Mouse (Mus musculus) ES-CJ7 (cell line): ENCODE data around the gene Fbxw9.
A peak's percentile ranks its signal among the peaks of the same experiment; 100 is the strongest.

ENCODE experiments used
- DNase-seq: peaks from one replicate; pipeline ENCODE4 v3.0.0; 2011; ENCODE audit warnings: low read depth, low spot score

The Fbxw9 gene

DNA sequence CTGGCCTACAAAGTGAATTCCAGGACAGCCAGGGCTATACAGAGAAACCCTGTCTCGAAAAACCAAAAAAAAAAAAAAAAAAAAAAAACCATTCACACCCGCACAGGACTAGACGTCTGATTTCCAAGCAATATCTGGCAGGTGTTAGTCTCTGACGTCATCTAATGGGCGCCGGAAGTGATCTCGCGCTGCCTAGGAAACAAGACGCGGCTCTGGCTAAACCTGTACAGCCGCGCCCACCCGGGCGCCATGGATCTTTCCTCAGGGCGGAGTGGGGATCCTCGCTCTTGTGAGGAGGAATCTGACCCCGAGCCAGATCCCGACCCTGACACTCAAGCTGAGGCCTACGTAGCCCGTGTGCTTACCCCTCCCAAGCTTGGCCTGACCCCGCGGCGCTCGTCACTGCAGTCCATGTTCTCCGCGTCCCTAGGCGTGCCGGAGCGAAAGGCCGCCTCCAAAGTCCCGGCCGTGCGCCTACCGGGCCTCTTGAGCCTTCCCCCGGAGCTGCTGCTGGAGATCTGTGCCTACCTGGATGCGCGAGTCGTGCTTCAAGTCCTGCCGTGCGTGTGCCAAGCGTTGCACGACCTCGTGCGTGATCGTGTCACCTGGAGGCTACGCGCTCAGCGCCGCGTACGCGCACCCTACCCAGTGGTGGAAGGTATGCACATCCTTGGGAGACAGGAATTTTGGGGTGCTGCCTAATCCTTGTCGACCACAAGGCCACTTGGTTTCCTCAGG is at the start of gene Fbxw9:
Fbxw9 (plus strand) TSS at position 177 of the 738 bp plus-strand sequence.
- peak; percentile 95 for DNase-seq

DNA sequence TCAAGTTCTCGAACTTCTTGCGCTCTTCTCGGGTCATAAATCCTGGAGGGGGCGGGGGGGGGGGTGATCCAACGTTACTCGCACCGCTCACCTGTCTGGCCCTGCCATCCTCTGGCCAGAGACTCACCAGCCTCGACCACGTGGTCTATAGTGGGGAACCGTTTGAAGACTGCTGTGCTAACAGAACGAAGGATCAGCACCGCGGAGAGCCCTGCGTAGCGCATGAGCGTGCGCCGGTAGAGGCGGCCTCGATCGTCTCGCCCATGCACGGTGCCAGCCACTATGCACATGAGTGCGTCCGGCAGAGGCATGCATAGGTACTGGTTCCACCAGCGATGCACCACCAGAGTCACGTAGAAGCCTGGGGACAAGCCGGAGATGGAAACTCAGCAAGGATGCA is 48.6 kb upstream of the Fbxw9 start:
- DNase-seq, result peak; percentile 71

DNA sequence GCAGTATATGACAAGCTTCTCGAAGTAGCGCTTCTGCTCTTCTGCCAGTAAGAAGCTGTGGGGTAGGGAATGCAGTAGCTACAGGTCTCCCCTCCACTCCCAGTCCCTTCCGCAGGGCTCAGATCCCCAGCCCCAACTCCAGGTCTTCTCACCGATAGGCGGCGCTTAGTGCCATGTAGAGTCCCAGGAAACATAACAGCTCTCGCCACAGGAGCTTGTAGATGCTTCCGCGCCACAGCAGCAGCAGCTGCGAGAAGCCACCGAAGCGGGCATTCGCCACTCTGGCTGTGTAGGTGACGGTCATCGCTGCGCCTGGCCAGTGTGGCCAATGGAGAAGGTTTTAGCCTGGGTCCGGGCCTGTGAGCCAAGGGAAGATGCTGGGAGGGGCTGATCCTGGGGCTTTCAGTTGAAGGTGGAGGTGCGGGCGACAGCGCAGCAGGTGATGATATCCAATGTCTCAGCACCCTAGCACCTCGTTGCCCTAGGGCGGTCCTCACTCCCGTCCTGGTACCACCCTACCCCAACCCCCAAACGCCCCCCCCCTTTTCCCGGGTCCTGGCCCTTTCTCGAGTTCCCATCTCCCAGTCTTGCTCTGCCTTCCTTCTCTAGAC is 46.5 kb upstream of the Fbxw9 start:
- peak; percentile 97 for DNase-seq

DNA sequence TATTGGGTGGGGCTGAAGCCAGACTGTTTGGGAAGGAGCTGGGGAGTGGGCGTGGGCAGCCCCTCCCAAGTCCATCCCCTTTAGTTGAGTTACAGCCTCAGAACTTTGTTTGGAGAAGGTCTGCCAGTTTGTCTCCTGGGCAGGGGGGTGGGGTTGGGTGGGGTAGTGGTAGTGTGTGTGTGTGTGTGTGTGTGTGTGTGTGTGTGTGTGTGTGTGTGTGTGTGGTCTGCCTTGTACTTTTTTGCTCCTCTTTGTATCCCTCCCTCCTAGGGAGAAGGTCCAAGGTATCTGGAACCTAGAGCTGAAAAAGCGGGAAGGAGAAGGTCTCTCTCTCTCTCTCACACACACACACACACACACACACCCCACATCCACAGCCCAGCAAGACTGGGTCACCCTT is 45.4 kb upstream of the Fbxw9 start, which contains the start of gene Best2:
Best2 (minus strand) TSS at position 101 of the 400 bp plus-strand sequence.
- no peak for DNase-seq

DNA sequence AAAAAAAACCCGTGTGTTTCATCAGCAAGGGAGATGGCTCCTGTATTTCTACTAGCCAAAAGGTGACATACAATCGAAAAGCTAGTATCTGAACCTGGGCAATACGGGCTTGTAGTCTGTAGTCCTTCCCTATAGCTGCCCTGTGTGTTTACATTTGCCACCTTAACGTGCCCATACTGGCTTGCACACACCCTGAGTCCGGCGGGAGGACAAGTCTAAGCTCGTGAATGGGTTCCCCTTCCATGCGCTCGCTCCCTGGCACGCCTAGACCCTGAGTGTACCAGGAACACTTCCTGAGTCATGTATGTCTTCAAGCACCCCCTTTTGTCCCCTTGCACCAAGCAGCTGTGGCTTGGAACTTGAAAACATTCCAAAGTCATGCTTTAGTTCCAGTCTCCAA is 43.1 kb upstream of the Fbxw9 start:
- no peak for DNase-seq

DNA sequence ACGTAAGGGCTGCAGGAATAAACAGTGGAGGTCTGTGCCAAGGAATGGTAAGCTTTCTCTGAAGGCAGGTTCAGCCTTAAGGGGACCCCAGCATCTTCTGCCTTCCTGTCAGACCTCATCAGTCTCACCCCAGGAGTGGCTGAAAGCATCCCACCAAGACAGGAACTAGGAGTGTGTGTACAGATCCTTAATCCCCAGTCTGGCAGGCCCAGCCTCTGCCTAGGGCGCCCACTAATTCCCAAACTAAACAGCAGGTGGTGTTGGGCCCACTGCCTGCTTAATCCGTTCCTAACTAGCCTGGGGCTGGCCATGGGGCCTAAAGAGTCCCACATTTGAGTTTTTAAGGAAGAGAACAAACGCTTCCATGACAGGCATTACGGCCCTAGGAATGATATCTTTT is 42.6 kb upstream of the Fbxw9 start:
- no peak for DNase-seq

DNA sequence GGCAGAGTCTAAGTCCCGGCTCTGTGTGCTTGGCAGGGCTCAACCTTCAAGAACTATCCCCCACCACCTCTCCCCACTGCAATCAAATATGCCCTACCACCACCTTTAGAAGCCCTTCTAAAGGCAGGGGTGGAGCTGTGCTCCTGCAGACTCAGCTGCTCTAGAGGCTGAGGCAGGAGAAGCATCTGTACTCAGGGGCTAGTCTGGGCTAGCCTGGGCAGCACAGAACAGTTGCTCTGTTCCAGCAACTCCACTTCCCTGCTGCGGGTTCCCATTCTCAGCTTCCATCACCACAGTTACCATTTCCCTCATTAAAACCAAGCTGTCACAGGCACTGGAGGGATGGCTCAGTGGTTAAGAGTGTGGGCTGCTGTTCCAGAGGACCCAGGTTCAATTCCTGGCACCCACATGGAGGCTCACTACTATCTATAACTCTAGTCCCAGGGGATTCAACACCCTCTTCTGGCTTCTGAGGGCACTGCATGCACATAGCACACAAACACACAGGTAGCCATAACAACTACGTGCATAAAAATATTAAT is 38.3 kb upstream of the Fbxw9 start:
- DNase-seq, result peak; percentile 65

DNA sequence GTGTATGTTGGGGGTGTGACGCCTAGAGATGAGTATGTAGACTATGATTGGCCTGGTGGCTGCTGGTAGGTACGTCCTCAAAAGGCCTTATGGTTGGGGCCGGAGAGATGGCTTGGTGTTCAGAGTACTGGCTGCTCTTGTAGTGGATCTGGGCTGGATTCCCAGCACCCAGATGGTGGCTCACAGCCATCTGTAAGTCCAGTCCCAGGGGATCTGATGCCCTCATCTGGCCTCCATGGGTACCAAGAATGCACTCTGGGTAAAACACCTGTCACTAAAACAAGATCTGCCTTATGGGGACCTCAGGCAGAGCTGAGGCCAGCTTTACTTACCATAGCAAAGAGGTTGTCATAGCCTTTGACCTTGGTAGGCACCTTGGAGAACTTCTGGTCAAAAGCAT is 36.0 kb upstream of the Fbxw9 start:
- DNase-seq, result no peak

DNA sequence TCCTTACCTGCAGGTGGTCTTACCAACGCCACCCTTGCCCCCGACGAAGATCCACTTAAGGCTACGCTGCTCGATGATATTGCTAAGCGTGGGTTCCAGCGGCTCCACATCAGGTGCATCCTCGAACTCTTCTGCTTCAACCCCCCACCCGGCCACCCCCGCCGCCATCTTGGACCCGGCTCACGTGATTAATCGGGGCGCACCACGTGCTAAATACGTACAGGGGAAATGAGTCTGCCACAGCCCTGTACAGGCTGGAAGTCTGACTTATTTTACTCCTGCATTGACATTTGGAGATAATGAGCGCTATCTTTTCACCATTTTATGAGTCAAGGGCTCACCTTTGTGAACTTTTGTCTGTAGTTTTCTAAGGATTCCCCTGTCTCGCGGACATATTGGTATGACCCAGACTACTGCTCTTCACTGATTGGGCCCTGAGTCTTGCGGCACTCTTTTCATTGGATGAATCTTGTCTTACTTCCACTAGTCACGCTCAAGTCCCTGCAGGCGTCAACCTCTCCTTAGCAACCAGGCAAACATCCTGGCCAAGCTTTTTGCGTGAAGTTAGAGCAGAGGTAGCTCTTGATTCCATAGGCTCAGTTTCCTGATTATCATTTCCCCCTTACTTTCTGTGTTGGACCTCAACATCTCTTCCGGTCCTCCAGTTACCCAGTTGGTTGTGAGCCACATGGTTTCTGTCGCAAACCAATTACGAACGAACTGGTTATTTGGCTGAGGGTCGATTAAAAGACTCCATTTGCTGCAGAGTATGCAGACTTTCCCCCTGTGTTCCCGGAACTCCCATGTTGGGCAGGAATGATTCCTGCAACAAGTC is 34.5 kb upstream of the Fbxw9 start, which contains the start of gene Asna1:
Asna1 (minus strand) TSS at position 184 of the 835 bp plus-strand sequence.
- peak; percentile 99 for DNase-seq

DNA sequence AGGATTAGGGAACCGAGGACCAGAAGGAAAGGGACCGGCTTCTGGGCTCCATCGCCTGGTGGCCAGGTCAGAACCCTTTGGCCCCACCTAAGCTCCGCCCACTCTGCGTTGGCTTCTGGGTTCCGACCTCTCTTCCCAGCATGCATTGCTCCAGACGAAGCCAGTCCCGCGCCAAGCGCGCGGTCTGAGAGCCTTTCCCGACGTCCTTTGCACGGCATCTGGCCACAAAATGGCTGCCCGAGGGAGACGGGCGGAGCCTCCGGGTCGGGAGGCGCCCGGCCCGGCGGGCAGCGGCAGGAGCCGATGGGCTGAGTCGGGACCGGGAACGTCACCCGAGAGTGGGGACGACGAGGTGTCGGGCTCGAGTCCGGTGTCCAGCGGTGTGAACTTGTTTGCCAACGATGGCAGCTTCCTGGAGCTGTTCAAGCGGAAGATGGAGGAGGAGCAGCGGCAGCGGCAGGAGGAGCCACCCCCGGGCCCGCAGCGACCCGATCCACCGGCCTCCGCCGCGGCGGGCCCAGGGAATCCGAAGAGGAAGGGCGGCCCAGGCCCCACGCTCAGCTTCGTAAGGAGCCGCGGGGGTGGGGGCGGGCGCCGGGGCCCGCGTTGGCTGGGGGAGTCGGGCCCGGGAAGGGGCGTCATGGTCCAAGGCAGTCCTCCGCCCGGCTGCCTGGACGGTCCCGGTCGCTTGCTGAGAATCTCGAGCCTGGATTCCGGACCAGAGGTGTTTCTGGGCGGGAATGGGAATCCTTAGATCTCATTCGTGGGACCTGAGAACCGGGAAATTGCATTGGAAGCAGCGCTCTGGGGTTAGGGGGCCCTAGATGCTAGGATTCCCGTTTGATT is 33.0 kb upstream of the Fbxw9 start, which contains the start of gene Trir:
Trir (plus strand) TSS at position 154 of the 846 bp plus-strand sequence.
- DNase-seq, result peak; percentile 99

DNA sequence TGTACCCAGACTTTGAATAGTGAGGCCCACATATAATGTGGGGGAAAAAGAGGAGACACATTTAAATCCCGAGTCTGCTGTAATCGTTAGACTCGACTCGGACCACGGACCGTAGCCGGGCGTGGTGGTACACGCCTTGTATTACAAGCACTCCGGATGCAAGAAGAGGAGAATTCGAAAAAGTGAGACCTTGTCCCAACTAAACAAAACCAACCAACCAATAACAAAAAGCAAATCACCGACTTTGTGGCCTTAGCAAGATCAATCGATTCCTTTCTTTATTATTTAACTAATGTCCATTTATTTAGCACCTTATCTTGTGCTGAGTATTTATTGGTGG is 32.4 kb upstream of the Fbxw9 start:
- DNase-seq, result no peak

DNA sequence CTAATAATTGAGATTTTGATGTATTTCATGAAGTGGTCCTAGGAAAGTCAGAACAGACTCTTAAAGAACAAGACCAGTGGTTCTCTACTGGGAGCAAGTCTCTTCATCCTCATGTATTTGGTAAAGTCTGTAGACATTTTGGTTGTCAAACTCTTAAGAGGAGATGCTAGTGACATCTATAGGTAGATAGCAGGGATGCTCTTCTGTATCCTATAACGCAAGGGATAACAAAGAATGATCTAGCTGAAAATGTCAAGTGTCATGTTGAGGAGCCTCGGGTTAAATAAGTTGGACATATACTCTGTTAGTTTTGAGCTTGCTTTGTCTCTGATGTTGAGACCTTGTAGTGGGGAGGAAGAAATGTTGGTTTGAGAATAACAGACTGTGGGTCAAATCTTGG is 31.9 kb upstream of the Fbxw9 start:
- no peak for DNase-seq

DNA sequence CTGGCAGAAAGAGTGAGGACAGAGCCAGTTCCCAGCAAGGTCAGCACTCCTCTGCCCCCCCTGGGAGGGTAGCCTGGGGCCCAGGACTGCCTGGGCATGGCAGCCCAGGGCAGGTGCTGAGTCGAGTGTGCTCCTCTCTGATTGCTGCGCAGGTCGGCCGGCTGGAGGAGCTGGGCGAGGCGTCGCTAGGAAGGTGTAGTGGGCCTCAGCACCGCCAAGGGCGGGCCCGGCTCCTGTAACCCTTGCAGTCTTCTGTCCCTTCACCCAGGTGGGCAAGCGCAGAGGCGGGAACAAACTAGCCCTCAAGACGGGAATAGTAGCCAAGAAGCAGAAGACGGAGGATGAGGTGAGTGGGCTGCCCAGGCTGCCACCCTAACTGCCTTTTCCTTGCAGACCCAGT is 30.6 kb upstream of the Fbxw9 start:
- DNase-seq, result no peak

DNA sequence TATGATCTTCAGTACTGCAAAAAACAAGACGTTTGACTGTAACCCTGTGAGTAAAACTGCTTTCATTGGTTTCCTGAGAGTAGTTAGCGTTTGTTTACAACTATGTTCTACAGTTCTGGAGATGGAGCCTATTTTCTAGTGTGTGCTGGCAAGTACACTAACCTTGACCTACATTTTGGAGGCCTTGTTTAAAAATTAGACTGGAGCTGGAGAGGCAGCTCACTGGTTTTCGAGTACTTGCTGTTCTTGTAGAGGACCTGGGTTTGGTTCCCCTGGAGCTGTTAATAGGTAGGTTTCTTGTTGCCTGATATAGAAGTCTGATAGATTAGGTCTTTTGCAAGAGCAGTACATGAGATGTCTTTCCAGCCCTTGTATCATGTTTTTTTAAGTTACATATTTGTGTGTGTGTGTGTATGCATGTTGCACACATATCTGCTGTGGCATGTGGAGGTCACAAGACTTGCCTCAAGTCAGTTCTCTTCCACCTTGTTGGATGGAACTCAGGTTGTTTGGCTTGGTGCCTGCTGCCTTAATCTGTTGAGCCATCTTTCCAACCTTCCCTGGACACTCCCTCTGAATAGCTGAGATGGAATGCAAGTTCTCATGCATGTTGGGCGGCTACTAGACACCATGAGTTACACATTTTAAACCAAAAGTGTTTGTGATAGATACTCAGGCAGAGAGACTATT is 27.1 kb upstream of the Fbxw9 start:
- no peak for DNase-seq

DNA sequence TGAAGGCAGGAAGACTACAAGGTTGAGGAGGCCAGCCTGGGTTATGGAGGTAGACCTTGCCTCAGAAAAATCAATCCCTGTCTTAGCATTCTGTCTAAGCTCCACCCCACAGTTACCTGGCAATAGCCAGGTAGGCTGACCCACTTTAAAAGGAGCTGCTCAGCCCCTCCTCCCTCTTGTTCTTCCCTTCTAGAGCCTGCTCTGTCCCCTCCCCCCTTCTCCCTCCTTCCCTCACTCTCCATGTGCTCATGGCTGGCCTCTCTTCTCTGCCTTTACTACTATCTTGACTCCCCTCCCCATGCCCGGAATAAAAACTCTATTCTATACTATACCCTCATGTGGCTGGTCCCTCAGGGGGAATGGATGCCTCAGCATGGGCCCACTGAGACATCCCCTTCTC is 26.0 kb upstream of the Fbxw9 start:
- DNase-seq, result peak; percentile 72

DNA sequence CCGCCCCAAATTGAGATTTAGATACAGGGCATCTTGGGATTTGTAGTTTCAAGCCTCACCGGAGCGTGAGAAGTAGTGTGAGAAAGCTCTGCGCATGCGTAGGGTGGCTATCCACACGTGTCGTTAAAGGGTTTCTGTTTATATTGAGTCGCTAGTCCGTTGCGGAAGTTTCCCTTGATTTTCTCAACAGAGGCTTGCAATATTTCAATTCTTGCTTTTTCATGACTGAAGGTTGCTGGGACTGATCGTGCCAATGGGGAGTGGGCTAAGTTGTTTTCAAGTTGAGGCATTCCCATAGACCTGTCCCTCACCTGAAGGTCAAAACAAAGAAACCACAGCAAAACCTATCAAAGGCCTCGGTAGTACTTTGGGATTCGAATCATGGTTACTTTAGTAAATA is 25.1 kb upstream of the Fbxw9 start:
- DNase-seq, result peak; percentile 98

DNA sequence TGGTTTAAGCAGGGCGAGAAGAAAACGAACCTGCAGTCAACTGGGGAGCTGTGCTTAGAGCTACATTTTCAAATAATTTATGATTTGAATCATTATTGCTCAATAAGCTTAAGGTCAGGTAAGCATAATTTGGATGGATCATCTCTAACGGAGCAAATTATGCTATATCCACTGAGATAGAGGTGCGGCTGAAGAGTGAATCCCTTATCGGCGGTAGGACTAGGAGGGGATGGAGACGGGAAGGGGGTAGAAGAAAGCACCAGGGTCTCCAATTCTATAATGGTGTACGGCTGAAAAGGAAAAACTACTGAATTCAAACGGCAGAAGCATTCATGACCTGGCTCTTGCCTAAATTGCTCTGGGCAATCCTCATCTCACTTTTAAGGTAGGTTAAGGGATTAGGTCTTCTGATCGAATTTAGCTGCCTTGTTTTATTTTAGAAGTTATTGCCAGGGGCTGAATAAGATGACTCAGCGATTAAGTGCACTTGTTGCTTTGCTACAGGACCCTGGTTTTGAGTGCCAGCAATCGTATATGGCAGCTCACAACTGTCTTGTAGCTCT is 24.6 kb upstream of the Fbxw9 start:
- no peak for DNase-seq

DNA sequence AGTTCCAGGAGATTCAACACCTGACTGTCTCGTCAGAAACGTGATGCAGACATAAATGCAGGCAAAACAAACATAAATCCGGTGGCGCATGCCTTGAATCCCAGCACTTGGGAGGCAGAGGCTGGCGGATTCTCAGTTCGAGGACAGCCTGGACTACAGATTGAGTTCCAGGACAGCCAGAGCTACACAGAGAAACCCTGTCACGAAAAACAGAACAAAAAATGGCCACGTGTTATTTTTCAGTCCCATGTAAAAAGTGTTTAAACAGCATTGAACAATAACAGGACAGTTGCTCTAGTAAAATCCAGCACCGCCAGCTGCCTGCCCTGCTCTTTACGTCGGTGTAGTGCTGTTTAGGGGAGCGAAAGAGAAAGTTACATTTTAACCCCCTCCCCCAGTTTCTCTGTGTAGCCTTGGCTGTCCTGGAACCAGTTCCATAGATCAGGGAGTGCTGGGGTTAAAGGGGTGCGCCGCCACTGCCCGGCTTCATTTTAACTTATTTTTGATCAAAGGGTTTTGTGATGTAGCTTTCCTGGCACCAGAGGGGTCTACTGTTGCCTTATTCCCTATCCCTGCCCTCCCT is 24.0 kb upstream of the Fbxw9 start:
- DNase-seq, result peak; percentile 42

DNA sequence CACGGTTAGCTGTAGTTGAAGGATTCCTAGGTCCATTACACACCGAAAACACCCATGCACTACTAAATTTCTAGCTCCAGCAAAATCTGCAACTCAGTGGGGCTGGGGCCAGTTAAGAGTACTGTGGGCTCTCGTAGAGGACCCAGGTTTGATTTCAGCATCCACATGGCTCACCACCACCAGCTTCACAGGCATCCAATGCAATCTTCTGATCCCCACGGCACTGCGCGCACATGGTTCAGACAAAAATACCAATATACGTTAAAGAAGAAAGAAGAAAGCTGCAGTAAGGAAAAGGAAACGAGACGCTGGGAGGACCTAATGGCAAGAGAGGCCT is 23.5 kb upstream of the Fbxw9 start:
- DNase-seq, result no peak
